In genomic region chrX:7416178-7416871, GRCm38 (mm10) we compare ENCODE assay signal across 10 mouse cellular contexts. TPM values are rescaled to one million over a fixed set of nuclear protein-coding genes. Genes with fewer than 3 reads are reported as not detected.
DNase-seq lines count a peak whose midpoint lies in the region; ATAC-seq and TF ChIP-seq lines count a peak whose summit lies in the region.
"Had no signal": no experiment of that assay in that cellular context is flagged by ENCODE, and none has a peak within 500 bp of the region (broad histone marks: within the 10 kb centered on the region; RNA-seq: fewer than 3 reads in every experiment).

No protein-coding gene starts in this region.

- peak overlapping the region; percentile 25; the same call in 1 of the 2 replicates for H3K27ac ChIP-seq in forebrain, embryonic 10.5 days
- H3K27ac ChIP-seq in heart, embryonic 12.5 days (ENCODE audit: poor library complexity, severe bottlenecking): peak overlapping the region; percentile 27; the same call in 1 of the 2 replicates
- H3K27ac ChIP-seq in midbrain, embryonic 10.5 days (replicated peaks): peak overlapping the region; percentile 38
- 0 out of 2 replicates have a peak overlapping the region, but pooled peaks have one; percentile 21 for H3K27ac ChIP-seq in testis, adult 2 months (ENCODE audit: control insufficient read depth, insufficient read depth, low read depth, low read length)

- peaks cover 13% of the 10 kb centered on the region; the same call in 1 of the 2 replicates for H3K4me1 ChIP-seq in forebrain, embryonic 10.5 days
- H3K4me1 ChIP-seq in heart, embryonic 12.5 days (replicated peaks): 0 out of 2 replicates have a peak, but pooled peaks cover 4% of the 10 kb centered on the region
- peaks cover 10% of the 10 kb centered on the region; the same call in 1 of the 2 replicates for H3K4me1 ChIP-seq in midbrain, embryonic 10.5 days
- H3K4me1 ChIP-seq in testis, adult 2 months (ENCODE audit: control insufficient read depth, insufficient read depth, low read length): no peaks in the 10 kb centered on the region

- no peak for ATAC-seq in heart, embryonic 12.5 days (ENCODE audit: insufficient number of reproducible peaks, low FRiP score)
- ATAC-seq: Patski had no signal

- TF ChIP-seq POLR2A in testis, adult 2 months (IDR thresholded peaks at IDR 0.05; ENCODE audit: control insufficient read depth, low read depth, low read length): no peak

- WGBS in forebrain, embryonic 10.5 days: 50% methylated on average over 12 of the region's 12 CpGs
- WGBS in heart, embryonic 12.5 days: 34% methylated on average over 12 of the region's 12 CpGs
- 53% methylated on average over 12 of the region's 12 CpGs for WGBS in midbrain, embryonic 10.5 days

- TF ChIP-seq CTCF in testis, adult 2 months (IDR thresholded peaks at IDR 0.05; ENCODE audit: control insufficient read depth, insufficient read depth, insufficient replicate concordance, low read depth, low read length): no peak

- H3K36me3 ChIP-seq in forebrain, embryonic 10.5 days (replicated peaks): no peaks in the 10 kb centered on the region
- no peaks in the 10 kb centered on the region for H3K36me3 ChIP-seq in heart, embryonic 12.5 days
- no peaks in the 10 kb centered on the region for H3K36me3 ChIP-seq in midbrain, embryonic 10.5 days
- no peaks in the 10 kb centered on the region for H3K36me3 ChIP-seq in testis, adult 2 months (ENCODE audit: control insufficient read depth, insufficient read depth, low read length)

- H3K27me3 ChIP-seq in forebrain, embryonic 10.5 days (ENCODE audit: poor library complexity, severe bottlenecking): no peaks in the 10 kb centered on the region
- H3K27me3 ChIP-seq in heart, embryonic 12.5 days (replicated peaks): no peaks in the 10 kb centered on the region
- no peaks in the 10 kb centered on the region for H3K27me3 ChIP-seq in midbrain, embryonic 10.5 days (ENCODE audit: low read depth, poor library complexity, severe bottlenecking)
- no peaks in the 10 kb centered on the region for H3K27me3 ChIP-seq in testis, adult 2 months (ENCODE audit: control insufficient read depth, insufficient read depth, low read length)

- H3K4me3 ChIP-seq in forebrain, embryonic 10.5 days: no peak overlapping the region
- no peak overlapping the region for H3K4me3 ChIP-seq in heart, embryonic 12.5 days
- H3K4me3 ChIP-seq in midbrain, embryonic 10.5 days: no peak overlapping the region
- H3K4me3 ChIP-seq in testis, adult 2 months (ENCODE audit: control insufficient read depth, low read depth, low read length): no peak overlapping the region
- H3K4me3 ChIP-seq: myocyte had no signal

- H3K9ac ChIP-seq in heart, embryonic 12.5 days: no peak overlapping the region

- peak overlapping the region; percentile 16; the same call in 1 of the 2 replicates for H3K4me2 ChIP-seq in heart, embryonic 12.5 days

- H3K9me3 ChIP-seq in forebrain, embryonic 10.5 days: no peaks in the 10 kb centered on the region
- no peaks in the 10 kb centered on the region for H3K9me3 ChIP-seq in heart, embryonic 12.5 days (replicated peaks)
- H3K9me3 ChIP-seq in midbrain, embryonic 10.5 days (replicated peaks): no peaks in the 10 kb centered on the region

- peak; percentile 29 for DNase-seq in adrenal gland, postnatal 10 days
- peak; percentile 31 for DNase-seq in forebrain, embryonic 10.5 days (ENCODE audit: extremely low spot score, low spot score)
- peak; percentile 62 to 90 for DNase-seq in layer of hippocampus, postnatal 14 days (ENCODE audit: low spot score in 2 of 2)
- peak; percentile 52 for DNase-seq in midbrain, embryonic 10.5 days (ENCODE audit: low spot score)
- DNase-seq in kidney, postnatal 14 days: no peak
- no peak for DNase-seq in kidney, adult 9 months

RNA-seq across cellular contexts. Expression of gene Usp27x, which starts 40.7 kb away (rescaled TPM):
- total RNA-seq in adrenal gland, postnatal 10 days (2021): 10 to 100 TPM; 14.9 to 16.5 TPM
- polyA plus RNA-seq in forebrain, embryonic 10.5 days (2016; fragmentation: Nextera tagmentation; extraction: Ambion mirVana): 0.58 and 0.88 TPM in 2 replicates
- polyA plus RNA-seq in heart, embryonic 12.5 days (2016; fragmentation: Nextera tagmentation; extraction: Ambion mirVana): 1.1 and 1.2 TPM in 2 replicates
- total RNA-seq in layer of hippocampus, postnatal 14 days (2021): 10 to 100 TPM; 12.5 TPM
- 0.64 and 0.70 TPM in 2 replicates for polyA plus RNA-seq in midbrain, embryonic 10.5 days (2016; fragmentation: Nextera tagmentation; extraction: Ambion mirVana)
- polyA plus RNA-seq in testis, adult 2 months (2012; rRNA removed): 2.0 and 2.6 TPM in 2 replicates

Comparison
In these comparisons a context has a peak if more than half of its experiments do, and no peak if none do; other contexts are left out.
1. DNase-seq: peak in adrenal gland, postnatal 10 days (single experiment), forebrain, embryonic 10.5 days (single experiment), layer of hippocampus, postnatal 14 days (2 of 2) and midbrain, embryonic 10.5 days (single experiment); none in kidney, postnatal 14 days (single experiment) and kidney, adult 9 months (single experiment).
2. Peak in every context shown above with its lines, with median percentiles within 50 percentile points of each other: H3K27ac ChIP-seq.